Mouse (Mus musculus) C2C12 (cell line): ENCODE results near the gene Rps6kc1. TPM values are rescaled to one million over a fixed set of nuclear protein-coding genes. Genes with fewer than 3 reads are reported as not detected.

ENCODE experiments used
- H3K27me3 ChIP-seq: one replicate; pipeline ENCODE4 v1.6.1; 2011; ENCODE audit not compliant: control insufficient read depth, insufficient read depth, insufficient read length
- H3K36me3 ChIP-seq: one replicate; pipeline ENCODE4 v1.6.1; 2011; ENCODE audit not compliant: control insufficient read depth, insufficient read depth
- H3K4me3 ChIP-seq: one replicate; pipeline ENCODE4 v1.5.1; 2011; ENCODE audit warnings: mild to moderate bottlenecking, control low read depth; ENCODE audit not compliant: poor library complexity, insufficient read depth, severe bottlenecking
- H3K79me2 ChIP-seq: one replicate; pipeline ENCODE4 v1.6.1; 2011; ENCODE audit not compliant: control insufficient read depth, insufficient read depth
- H3K79me3 ChIP-seq: one replicate; pipeline ENCODE4 v1.6.1; 2011; ENCODE audit warnings: low read depth, control low read depth
- H3ac ChIP-seq: one replicate; pipeline ENCODE3; 2011; ENCODE audit warnings: low read depth; ENCODE audit not compliant: control insufficient read depth, insufficient read length
- CEBPB ChIP-seq: IDR thresholded peaks from one replicate; pipeline ENCODE4 v1.6.1; 2011; ENCODE audit warnings: low read depth, mild to moderate bottlenecking, control low read depth, moderate library complexity
- CTCF ChIP-seq: IDR thresholded peaks from one replicate; pipeline ENCODE4 v1.5.1; 2011; ENCODE audit not compliant: control insufficient read depth, insufficient read depth, insufficient read length
- FOSL1 ChIP-seq: IDR thresholded peaks from one replicate; pipeline ENCODE4 v1.8.0; 2011; ENCODE audit warnings: mild to moderate bottlenecking, low read length; ENCODE audit not compliant: poor library complexity, insufficient read depth, severe bottlenecking
- MAX ChIP-seq: IDR thresholded peaks from one replicate; pipeline ENCODE4 v1.6.1; 2011; ENCODE audit warnings: mild to moderate bottlenecking, control low read depth
- MYOD1 ChIP-seq: IDR thresholded peaks from one replicate; pipeline ENCODE4 v1.6.1; 2011; ENCODE audit warnings: low read depth; ENCODE audit not compliant: control insufficient read depth, insufficient read length
- MYOG ChIP-seq: IDR thresholded peaks from one replicate; pipeline ENCODE4 v1.6.1; 2011; ENCODE audit not compliant: control insufficient read depth, insufficient read length; ENCODE audit errors: extremely low read depth
- USF1 ChIP-seq: IDR thresholded peaks from one replicate; pipeline ENCODE4 v1.6.1; 2011; ENCODE audit warnings: low read depth, mild to moderate bottlenecking, control low read depth, moderate library complexity
- polyA plus RNA-seq: library from polyadenylated mRNA; unstranded; fragments of >200 nt; fragmentation: generic; extraction: Trizol; gene quantifications from one replicate; pipeline ENCODE4 v1.2.1, GENCODE M21; 2012; ENCODE audit warnings: missing spikeins

Rps6kc1 gene
- polyA plus RNA-seq, 1 experiment = 13.1 TPM

DNA sequence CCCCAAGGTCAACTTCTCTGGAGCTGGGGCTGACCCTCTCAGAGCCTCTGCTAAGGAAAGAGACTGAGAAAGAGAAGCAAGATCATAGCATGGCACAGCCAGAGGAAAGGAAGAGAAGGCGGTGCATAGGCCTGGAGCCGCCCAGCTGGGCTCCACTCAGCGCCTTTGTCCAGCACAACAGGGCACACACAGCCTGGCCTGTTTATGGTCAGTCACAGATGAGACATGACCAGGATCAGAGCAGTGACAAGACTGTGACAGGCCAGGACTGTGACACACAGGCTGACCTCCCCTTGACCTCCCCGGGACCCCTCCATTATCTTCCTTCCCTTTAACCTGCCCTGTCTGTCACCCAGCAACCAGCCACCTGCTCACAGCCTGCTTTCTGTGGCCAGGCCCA lies 249.8 kb downstream of the Rps6kc1 start:
- Histone ChIP-seq H3K36me3 (no peaks in the 10 kb centered on the region), H3ac (no peak overlapping the region), H3K27me3 (peaks cover 4% of the 10 kb centered on the region), H3K79me3 (no peaks in the 10 kb centered on the region), H3K79me2 (no peaks in the 10 kb centered on the region), H3K4me3 (no peak overlapping the region)
- TF ChIP-seq USF1 (no peak), CTCF (no peak), CEBPB (no peak), MAX (no peak), MYOD1 (no peak), FOSL1 (no peak), MYOG (no peak)

DNA sequence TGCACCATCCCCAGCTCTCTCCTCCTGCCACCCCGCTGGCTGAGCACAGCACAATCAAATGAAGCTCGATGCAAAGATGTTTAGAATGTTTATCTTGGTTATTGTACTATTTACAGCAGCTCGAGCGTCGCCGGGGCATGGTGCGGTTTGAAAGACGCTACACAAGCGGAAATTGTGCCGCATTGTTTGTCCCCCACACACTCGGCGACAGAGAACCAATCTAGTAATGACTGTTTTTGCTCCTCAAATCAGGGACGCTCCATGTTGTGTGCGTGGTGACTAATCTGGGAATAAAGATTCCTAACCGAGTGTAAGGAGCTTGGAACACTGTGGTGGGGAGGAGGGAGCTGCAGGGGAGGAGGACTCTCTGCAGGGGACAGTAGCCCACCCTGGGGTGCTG lies 250.3 kb downstream of the Rps6kc1 start:
- no peak overlapping the region for H3K4me3 ChIP-seq
- H3K79me3 ChIP-seq = no peaks in the 10 kb centered on the region

DNA sequence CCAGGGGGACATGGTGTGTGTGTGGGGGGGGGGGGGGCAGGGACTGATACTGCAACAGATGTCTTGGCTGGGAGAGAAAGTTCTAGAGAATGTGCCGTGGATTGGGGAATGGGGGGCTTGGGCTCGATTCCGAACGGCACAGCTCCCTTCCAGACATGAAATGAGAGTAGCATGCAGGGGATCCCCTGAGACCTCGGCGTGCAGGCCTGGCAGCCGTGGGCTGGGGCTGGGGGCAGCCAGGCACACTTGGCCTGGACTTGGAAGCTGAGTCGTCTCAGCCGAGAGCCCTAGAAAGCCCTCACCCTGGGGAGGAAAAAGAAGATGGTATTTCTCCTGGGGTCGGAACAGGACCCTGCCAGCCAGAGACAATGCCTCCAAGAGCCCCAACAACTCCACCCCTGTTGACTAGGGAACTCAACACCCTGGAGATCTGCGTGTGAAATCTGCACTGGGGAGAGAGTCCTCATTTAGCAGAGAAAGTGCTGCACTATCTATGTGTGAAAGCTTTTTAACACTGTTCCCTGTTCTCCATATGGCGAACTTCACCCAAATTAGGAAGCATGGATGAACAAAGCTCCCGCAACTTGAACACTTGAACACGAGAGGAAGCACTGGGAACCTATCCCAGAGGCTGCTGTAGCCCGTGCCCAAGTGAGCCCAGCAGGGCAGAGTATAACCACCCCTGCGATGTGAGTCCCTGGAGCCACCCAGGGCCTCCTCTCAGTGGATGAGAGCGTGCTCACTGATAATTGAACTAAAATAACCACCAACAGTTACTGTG lies 251.7 kb downstream of the Rps6kc1 start:
- no peak for TF ChIP-seq MAX
- no peak for TF ChIP-seq FOSL1
- no peak for TF ChIP-seq CTCF
- no peak for TF ChIP-seq MYOD1

More for the DNA sequence above, 250.3 kb downstream of the Rps6kc1 start:
- Histone ChIP-seq H3K36me3 (no peaks in the 10 kb centered on the region), H3K27me3 (peaks cover 4% of the 10 kb centered on the region), H3ac (no peak overlapping the region), H3K79me2 (no peaks in the 10 kb centered on the region)
- TF ChIP-seq USF1 (no peak), CTCF (no peak), CEBPB (no peak), MYOD1 (no peak), MAX (no peak), FOSL1 (no peak)

GRCm38 (mm10) chr1:190658266-190658665 lies 253.3 kb downstream of the Rps6kc1 start:
- TF ChIP-seq CTCF (no peak), MYOD1 (no peak)
- no peak overlapping the region for H3ac ChIP-seq
- no peaks in the 10 kb centered on the region for H3K36me3 ChIP-seq
- no peak overlapping the region for H3K4me3 ChIP-seq
- no peaks in the 10 kb centered on the region for H3K79me3 ChIP-seq
- peaks cover 13% of the 10 kb centered on the region for H3K27me3 ChIP-seq
- no peaks in the 10 kb centered on the region for H3K79me2 ChIP-seq

More for the DNA sequence above, 251.7 kb downstream of the Rps6kc1 start:
- Histone ChIP-seq H3K79me2 (no peaks in the 10 kb centered on the region), H3K36me3 (no peaks in the 10 kb centered on the region), H3K27me3 (peaks cover 5% of the 10 kb centered on the region), H3K79me3 (no peaks in the 10 kb centered on the region), H3ac (no peak overlapping the region), H3K4me3 (no peak overlapping the region)

DNA sequence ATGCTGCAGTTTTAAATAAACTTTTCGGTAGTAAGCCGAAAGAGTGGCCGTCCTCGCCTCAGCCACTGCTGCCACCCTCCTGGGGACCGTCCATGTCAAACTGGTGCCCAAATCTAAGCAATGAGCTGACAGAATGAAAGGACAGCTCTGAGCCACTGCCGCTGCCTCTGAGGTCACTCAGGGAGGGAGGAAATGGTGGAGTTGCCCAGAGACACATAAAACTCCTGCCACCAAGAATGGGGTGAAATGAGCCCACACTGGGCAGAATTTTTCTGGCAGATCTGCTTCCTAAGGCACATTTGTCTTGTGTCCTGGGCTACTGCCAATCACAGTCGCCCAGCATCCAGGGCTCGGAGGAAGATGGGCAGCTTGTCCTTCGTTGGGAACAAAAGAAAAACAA lies 255.5 kb downstream of the Rps6kc1 start:
- H3ac ChIP-seq = no peak overlapping the region
- no peak for TF ChIP-seq MAX
- no peak for TF ChIP-seq CEBPB
- no peak for TF ChIP-seq MYOD1
- no peak for TF ChIP-seq CTCF
- TF ChIP-seq MYOG = no peak
- no peak for TF ChIP-seq FOSL1
- TF ChIP-seq USF1 = no peak
- H3K4me3 ChIP-seq = no peak overlapping the region
- peaks cover 9% of the 10 kb centered on the region for H3K27me3 ChIP-seq
- H3K79me3 ChIP-seq = no peaks in the 10 kb centered on the region
- H3K79me2 ChIP-seq = no peaks in the 10 kb centered on the region
- H3K36me3 ChIP-seq = no peaks in the 10 kb centered on the region

- TF ChIP-seq MYOG (no peak), USF1 (no peak), MAX (no peak), CTCF (no peak), FOSL1 (no peak), CEBPB (no peak), MYOD1 (no peak)
- Histone ChIP-seq H3K27me3 (peaks cover 9% of the 10 kb centered on the region), H3K79me2 (no peaks in the 10 kb centered on the region), H3K79me3 (no peaks in the 10 kb centered on the region), H3K36me3 (no peaks in the 10 kb centered on the region), H3K4me3 (no peak overlapping the region), H3ac (no peak overlapping the region)
Measured at GRCm38 (mm10) chr1:190655651-190656050, 255.9 kb downstream of the Rps6kc1 start.
